Comparison of ENCODE assay signal across 14 mouse cellular contexts in genomic region chr16:50160418-50161271, GRCm38 (mm10).
DNase-seq lines count a peak whose midpoint lies in the region; ATAC-seq lines count a peak whose summit lies in the region.
"Had no signal": no experiment of that assay in that cellular context is flagged by ENCODE, and none has a peak within 500 bp of the region (broad histone marks: within the 10 kb centered on the region; RNA-seq: fewer than 3 reads in every experiment).

No protein-coding gene starts in this region.

- peak; percentile 87 for DNase-seq in heart, adult 11 months
- no peak for DNase-seq in heart, adult 18-20 months
- DNase-seq in midbrain, embryonic 11.5 days (ENCODE audit: low spot score, missing footprints), result peak; percentile 64
- no peak for DNase-seq in hindbrain, embryonic 14.5 days (ENCODE audit: low spot score)
- no peak for DNase-seq in layer of hippocampus, adult 9-10 months (ENCODE audit: low spot score)
- DNase-seq: adrenal gland, postnatal 36 days; B cell, adult 2 months; kidney, postnatal 14 days; lung, adult 18-20 months; thymus, adult 18-20 months had no signal

- ATAC-seq in midbrain, embryonic 11.5 days (ENCODE audit: low FRiP score), result 0 out of 2 replicates have a peak, but pooled peaks have one; percentile 33
- ATAC-seq in midbrain, embryonic 16.5 days, result no peak
- peak; percentile 53 for ATAC-seq in hindbrain, embryonic 14.5 days (ENCODE audit: low FRiP score)
- peak; percentile 35; the same call in 1 of the 2 replicates for ATAC-seq in stomach, embryonic 15.5 days (ENCODE audit: insufficient read depth, low FRiP score, low read depth)
- no peak for ATAC-seq in inflammation-experienced regulatory T-cells, adult 6 months

- H3K9me3 ChIP-seq in midbrain, embryonic 11.5 days (ENCODE audit: control insufficient read depth, low read length), result no peaks in the 10 kb centered on the region
- no peaks in the 10 kb centered on the region for H3K9me3 ChIP-seq in midbrain, embryonic 16.5 days (replicated peaks; ENCODE audit: control insufficient read depth, low read length, poor library complexity, severe bottlenecking)
- no peaks in the 10 kb centered on the region for H3K9me3 ChIP-seq in hindbrain, embryonic 14.5 days (ENCODE audit: control insufficient read depth, low read length)
- no peaks in the 10 kb centered on the region for H3K9me3 ChIP-seq in stomach, embryonic 15.5 days

- H3K27me3 ChIP-seq in midbrain, embryonic 11.5 days (ENCODE audit: control insufficient read depth, insufficient read depth, low read length), result no peaks in the 10 kb centered on the region
- H3K27me3 ChIP-seq in midbrain, embryonic 16.5 days (ENCODE audit: control insufficient read depth, insufficient read depth, low read depth, low read length), result no peaks in the 10 kb centered on the region
- H3K27me3 ChIP-seq in hindbrain, embryonic 14.5 days (ENCODE audit: control insufficient read depth, insufficient read depth, low read length), result no peaks in the 10 kb centered on the region
- H3K27me3 ChIP-seq in stomach, embryonic 15.5 days (replicated peaks), result no peaks in the 10 kb centered on the region

- 94% methylated on average over 11 of the region's 11 CpGs for WGBS in midbrain, embryonic 11.5 days
- WGBS in midbrain, embryonic 16.5 days, result 96% methylated on average over 11 of the region's 11 CpGs
- 95% methylated on average over 11 of the region's 11 CpGs for WGBS in hindbrain, embryonic 14.5 days
- WGBS in stomach, embryonic 15.5 days, result 90% methylated on average over 11 of the region's 11 CpGs

- no peak overlapping the region for H3K9ac ChIP-seq in midbrain, embryonic 11.5 days (ENCODE audit: low read length)
- no peak overlapping the region for H3K9ac ChIP-seq in midbrain, embryonic 16.5 days (ENCODE audit: low read depth, low read length)
- H3K9ac ChIP-seq in hindbrain, embryonic 14.5 days, result no peak overlapping the region
- H3K9ac ChIP-seq in stomach, embryonic 15.5 days, result no peak overlapping the region

- no peak overlapping the region for H3K4me3 ChIP-seq in midbrain, embryonic 11.5 days (ENCODE audit: low read depth, low read length)
- no peak overlapping the region for H3K4me3 ChIP-seq in midbrain, embryonic 16.5 days (ENCODE audit: low read depth, low read length)
- H3K4me3 ChIP-seq in hindbrain, embryonic 14.5 days (replicated peaks; ENCODE audit: low read length), result no peak overlapping the region
- H3K4me3 ChIP-seq in stomach, embryonic 15.5 days (replicated peaks), result no peak overlapping the region
- H3K4me3 ChIP-seq: erythroblast, embryonic 14.5 days had no signal

- H3K4me1 ChIP-seq in midbrain, embryonic 11.5 days (ENCODE audit: control insufficient read depth, insufficient read depth, low read length), result no peaks in the 10 kb centered on the region
- no peaks in the 10 kb centered on the region for H3K4me1 ChIP-seq in midbrain, embryonic 16.5 days (ENCODE audit: control insufficient read depth, insufficient read depth, low read length)
- H3K4me1 ChIP-seq in hindbrain, embryonic 14.5 days (replicated peaks; ENCODE audit: control insufficient read depth, insufficient read depth, low read length), result no peaks in the 10 kb centered on the region
- H3K4me1 ChIP-seq in stomach, embryonic 15.5 days, result 0 out of 2 replicates have a peak, but pooled peaks cover 4% of the 10 kb centered on the region

- H3K36me3 ChIP-seq in midbrain, embryonic 11.5 days (ENCODE audit: control insufficient read depth, insufficient read depth, low read length), result no peaks in the 10 kb centered on the region
- no peaks in the 10 kb centered on the region for H3K36me3 ChIP-seq in midbrain, embryonic 16.5 days (ENCODE audit: control insufficient read depth, insufficient read depth, low read length)
- H3K36me3 ChIP-seq in hindbrain, embryonic 14.5 days (replicated peaks; ENCODE audit: control insufficient read depth, insufficient read depth), result no peaks in the 10 kb centered on the region
- H3K36me3 ChIP-seq in stomach, embryonic 15.5 days, result no peaks in the 10 kb centered on the region

- H3K27ac ChIP-seq in midbrain, embryonic 11.5 days (ENCODE audit: low read depth, low read length), result no peak overlapping the region
- H3K27ac ChIP-seq in midbrain, embryonic 16.5 days (ENCODE audit: low read length), result no peak overlapping the region
- no peak overlapping the region for H3K27ac ChIP-seq in hindbrain, embryonic 14.5 days
- H3K27ac ChIP-seq in stomach, embryonic 15.5 days, result no peak overlapping the region

- H3K4me2 ChIP-seq in midbrain, embryonic 11.5 days, result no peak overlapping the region
- no peak overlapping the region for H3K4me2 ChIP-seq in midbrain, embryonic 16.5 days (ENCODE audit: low read length)
- H3K4me2 ChIP-seq in hindbrain, embryonic 14.5 days (replicated peaks), result no peak overlapping the region
- no peak overlapping the region for H3K4me2 ChIP-seq in stomach, embryonic 15.5 days

Comparison
In these comparisons a context has a peak if more than half of its experiments do, and no peak if none do; other contexts are left out.
1. DNase-seq: peak in heart, adult 11 months (single experiment) and midbrain, embryonic 11.5 days (single experiment); none in heart, adult 18-20 months (0 of 2), hindbrain, embryonic 14.5 days (single experiment) and layer of hippocampus, adult 9-10 months (single experiment).
2. ATAC-seq: peak in midbrain, embryonic 11.5 days (single experiment), hindbrain, embryonic 14.5 days (single experiment) and stomach, embryonic 15.5 days (single experiment); none in midbrain, embryonic 16.5 days (single experiment) and inflammation-experienced regulatory T-cells, adult 6 months (single experiment).